Mouse (Mus musculus): ENCODE measurements around the gene Gsdmc3.
"Not testable (repeated sequence)": the region's sequence is repeated elsewhere in the genome, so short reads cannot be mapped to it uniquely, and the experiment has no call there.

The Gsdmc3 gene

DNA sequence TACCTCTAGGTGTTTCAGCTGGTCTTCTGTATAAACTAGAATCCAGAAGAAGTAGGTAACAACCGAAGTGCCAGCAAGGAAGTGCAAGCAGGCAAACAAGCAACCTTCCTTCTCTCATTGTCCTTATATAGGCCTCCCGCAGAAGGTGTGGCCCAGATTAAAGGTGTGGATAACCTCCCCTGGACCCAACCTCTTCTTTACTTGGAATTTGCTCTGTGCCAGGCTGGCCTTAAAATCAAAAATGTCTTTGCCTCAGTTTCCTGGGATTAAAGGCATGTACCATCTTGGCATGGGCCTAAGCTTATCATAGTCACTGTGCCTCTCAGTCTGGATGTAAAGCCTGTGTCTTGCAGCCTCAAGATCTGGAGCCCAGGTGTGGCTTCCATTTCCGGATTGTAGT lies at the start of gene Gsdmc3:
Gene Gsdmc3 (minus strand): TSS at position 101 of the 400 bp plus-strand sequence.
- not testable (repeated sequence) for DNase-seq (ENCODE audit: inconsistent age in 2 of 2, low spot score in 1 of 2)

DNA sequence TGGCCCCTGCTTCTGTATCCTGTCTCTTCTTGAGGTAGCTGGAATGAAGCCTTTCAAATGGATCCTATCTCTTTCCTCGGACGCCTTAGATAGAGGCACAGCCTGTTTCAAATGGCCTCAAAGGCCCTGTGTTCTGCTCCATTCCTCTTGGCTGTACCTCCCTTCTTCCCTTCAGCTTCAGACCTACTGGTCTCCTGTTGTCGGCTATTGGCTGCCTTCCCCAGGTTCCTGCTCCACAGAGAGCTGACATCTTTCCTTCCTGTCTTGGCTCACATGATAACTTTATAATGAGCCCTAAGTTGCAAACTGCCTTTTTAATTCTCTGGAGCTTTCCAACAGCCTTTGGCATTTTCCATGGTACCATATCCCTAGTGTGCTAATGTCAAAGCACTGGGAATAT lies 47.8 kb upstream of the Gsdmc3 start:
- no peak for DNase-seq (ENCODE audit: inconsistent age in 2 of 2, low spot score in 1 of 2)

DNA sequence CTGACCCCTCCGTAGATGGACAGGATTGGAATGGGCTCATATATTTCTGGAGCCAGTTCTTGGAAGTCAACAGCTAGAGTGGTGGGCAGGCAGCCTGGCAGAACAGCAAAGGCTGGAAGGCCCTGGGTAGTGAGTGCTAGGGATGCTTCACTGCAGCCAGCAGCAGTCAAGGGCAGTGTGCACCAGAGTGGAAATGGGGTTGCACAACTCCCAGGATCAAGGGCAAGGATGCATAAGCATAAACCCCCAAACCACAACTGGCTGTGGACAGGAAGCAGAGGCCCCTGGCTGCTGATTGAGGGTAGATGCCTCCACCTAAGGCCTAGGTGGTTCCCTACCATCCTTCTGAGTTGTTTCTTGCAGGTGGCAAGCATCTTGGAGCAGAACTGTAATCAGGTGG lies 46.1 kb upstream of the Gsdmc3 start:
- peak in 1 of 2 experiments; percentile 54 for DNase-seq (ENCODE audit: inconsistent age in 2 of 2, low spot score in 1 of 2)

DNA sequence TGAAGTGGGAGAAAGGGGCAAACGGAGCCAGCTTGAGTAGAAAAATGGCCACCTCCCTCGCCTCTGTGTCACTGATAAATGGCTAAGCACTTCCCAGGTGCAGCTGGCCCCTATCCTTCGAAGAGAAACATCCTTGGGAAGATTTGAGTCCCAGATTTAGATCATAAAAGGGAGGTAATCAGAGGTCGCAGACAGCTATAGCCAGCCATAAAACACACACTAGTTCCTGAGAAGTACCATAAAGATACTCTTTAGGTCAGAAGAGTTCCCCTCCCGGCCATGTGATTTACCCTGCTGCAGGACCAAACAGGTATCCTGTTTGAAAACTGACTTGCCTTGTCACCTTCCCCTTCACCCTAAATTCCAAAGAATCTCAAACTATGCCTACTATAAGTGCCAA lies 43.3 kb upstream of the Gsdmc3 start:
- not testable (repeated sequence) for DNase-seq (ENCODE audit: inconsistent age in 2 of 2, low spot score in 1 of 2)

GRCm38 (mm10) chr15:63919728-63920127 lies 41.4 kb upstream of the Gsdmc3 start:
- DNase-seq (ENCODE audit: inconsistent age in 2 of 2, low spot score in 1 of 2), result not testable (repeated sequence)

GRCm38 (mm10) chr15:63916584-63916983 lies 38.2 kb upstream of the Gsdmc3 start:
- not testable (repeated sequence) for DNase-seq (ENCODE audit: inconsistent age in 2 of 2, low spot score in 1 of 2)

- not testable (repeated sequence) for DNase-seq (ENCODE audit: inconsistent age in 2 of 2, low spot score in 1 of 2)
Observed at GRCm38 (mm10) chr15:63912197-63912596, 33.8 kb upstream of the Gsdmc3 start, which contains the start of gene Gsdmc4. Gene Gsdmc4, minus strand, starts transcription at chr15:63912297.

DNA sequence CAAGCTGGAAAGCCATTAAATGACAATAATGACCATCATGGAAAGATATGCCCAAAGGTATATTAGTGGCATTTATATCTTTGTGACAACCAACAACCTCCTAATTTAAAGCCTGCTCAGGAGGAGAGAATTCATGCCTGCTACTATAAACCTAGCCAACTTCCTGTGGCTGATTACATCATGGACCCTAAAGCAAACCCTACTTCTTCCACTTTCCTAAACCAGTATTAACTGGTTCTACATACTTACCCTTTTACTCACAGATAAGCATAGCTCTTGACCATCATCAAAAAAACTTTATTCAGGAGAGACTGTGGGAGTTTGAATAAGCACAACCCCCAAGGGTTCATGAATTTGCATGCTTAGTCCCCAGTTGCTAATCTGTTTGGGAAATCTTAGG lies 31.5 kb upstream of the Gsdmc3 start:
- DNase-seq (ENCODE audit: inconsistent age in 2 of 2, low spot score in 1 of 2), result not testable (repeated sequence)

GRCm38 (mm10) chr15:63895560-63896353 lies 17.4 kb upstream of the Gsdmc3 start:
- peak; percentile 9 to 61 for DNase-seq (ENCODE audit: inconsistent age in 2 of 2, low spot score in 1 of 2)

DNA sequence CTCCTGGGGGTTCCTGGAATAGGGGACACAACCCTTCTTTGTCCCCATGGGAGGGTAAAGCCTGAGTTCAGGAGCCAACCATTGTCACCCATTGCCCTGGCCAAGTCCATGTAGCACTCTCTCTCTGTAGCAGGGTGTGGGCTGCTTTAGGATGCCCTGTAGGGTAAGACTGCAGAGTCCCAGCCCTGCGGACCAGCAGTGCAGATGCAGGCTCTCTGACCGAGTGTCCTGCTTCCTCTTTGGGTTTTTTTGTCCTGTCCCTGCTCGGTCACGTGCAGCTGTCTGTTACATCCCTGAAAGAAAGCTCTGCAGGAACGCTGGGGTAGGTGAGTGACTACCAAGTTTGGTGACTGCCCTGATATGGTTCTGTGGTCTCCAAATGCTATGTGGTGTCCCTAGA lies 10.1 kb upstream of the Gsdmc3 start:
- DNase-seq (ENCODE audit: inconsistent age in 2 of 2, low spot score in 1 of 2), result not testable (repeated sequence)

DNA sequence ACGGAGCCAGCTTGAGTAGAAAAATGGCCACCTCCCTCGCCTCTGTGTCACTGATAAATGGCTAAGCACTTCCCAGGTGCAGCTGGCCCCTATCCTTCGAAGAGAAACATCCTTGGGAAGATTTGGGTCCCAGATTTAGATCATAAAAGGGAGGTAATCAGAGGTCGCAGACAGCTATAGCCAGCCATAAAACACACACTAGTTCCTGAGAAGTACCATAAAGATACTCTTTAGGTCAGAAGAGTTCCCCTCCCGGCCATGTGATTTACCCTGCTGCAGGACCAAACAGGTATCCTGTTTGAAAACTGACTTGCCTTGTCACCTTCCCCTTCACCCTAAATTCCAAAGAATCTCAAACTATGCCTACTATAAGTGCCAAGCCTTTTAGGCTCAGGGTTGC lies 9.6 kb upstream of the Gsdmc3 start:
- DNase-seq (ENCODE audit: inconsistent age in 2 of 2, low spot score in 1 of 2), result not testable (repeated sequence)

- DNase-seq (ENCODE audit: inconsistent age in 2 of 2, low spot score in 1 of 2), result not testable (repeated sequence)
Observed at GRCm38 (mm10) chr15:63876160-63876559, 2.2 kb downstream of the Gsdmc3 start.

GRCm38 (mm10) chr15:63861965-63862364 lies 16.4 kb downstream of the Gsdmc3 start:
- DNase-seq (ENCODE audit: inconsistent age in 2 of 2, low spot score in 1 of 2), result not testable (repeated sequence)
